In the genomic region with DNA sequence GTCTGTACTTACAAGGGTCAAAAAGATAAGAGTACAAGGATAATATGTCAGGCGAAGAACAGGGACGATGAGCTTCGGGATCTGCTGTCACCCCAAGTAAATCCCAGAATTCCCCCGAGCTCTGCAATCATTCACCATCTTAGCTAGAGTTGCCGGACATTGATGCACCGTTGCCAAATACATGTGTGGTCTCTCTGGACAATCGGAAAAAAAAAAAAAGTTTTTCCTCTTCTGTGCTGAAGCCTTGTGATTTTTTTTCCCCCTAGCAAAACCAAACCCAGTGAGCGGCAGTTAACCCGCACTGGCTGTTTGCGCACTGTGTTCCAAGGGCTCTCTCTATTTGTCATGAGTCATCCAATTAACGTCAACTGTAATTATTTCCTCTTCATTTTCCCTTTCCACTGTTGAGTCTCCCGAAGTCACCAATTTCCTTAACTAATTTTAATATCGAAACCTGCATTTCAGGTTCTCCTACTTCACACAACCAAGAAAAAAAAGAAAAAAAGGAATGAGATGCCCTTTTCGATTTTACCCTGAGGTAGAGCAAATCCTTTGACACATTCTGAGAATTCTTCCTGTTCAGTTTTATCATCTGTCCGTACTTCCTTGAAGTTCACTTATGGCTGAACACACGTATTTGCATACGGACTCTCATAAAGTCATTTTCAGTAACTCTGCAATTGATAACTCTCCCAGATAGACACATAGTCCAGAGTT, we compare ENCODE assay signal across 8 mouse cellular contexts.
DNase-seq lines count a peak whose midpoint lies in the region; ATAC-seq and TF ChIP-seq lines count a peak whose summit lies in the region.

No protein-coding gene starts in this region.

- TF ChIP-seq POLR2A in cerebellum, adult 2 months (IDR thresholded peaks at IDR 0.05; ENCODE audit: borderline replicate concordance, insufficient read depth, low read length) = no peak

- no peak for TF ChIP-seq CTCF in cerebellum, adult 2 months (IDR thresholded peaks at IDR 0.05; ENCODE audit: borderline replicate concordance, insufficient read depth, low read depth, low read length)

- peak overlapping the region; percentile 13; the same call in 1 of the 2 replicates for H3K4me2 ChIP-seq in midbrain, embryonic 16.5 days (ENCODE audit: low read length)

- no peak overlapping the region for H3K9ac ChIP-seq in midbrain, embryonic 16.5 days (ENCODE audit: low read depth, low read length)

- H3K4me1 ChIP-seq in cerebellum, adult 2 months (ENCODE audit: control insufficient read depth, insufficient read depth, low read length) = peaks cover 7% of the 10 kb centered on the region
- H3K4me1 ChIP-seq in midbrain, embryonic 16.5 days (ENCODE audit: control insufficient read depth, insufficient read depth, low read length) = no peaks in the 10 kb centered on the region

- H3K9me3 ChIP-seq in midbrain, embryonic 16.5 days (replicated peaks; ENCODE audit: control insufficient read depth, low read length, poor library complexity, severe bottlenecking) = no peaks in the 10 kb centered on the region

- peak overlapping the region; percentile 58 for H3K4me3 ChIP-seq in cerebellum, adult 2 months (replicated peaks; ENCODE audit: insufficient read depth, low read depth, low read length)
- no peak overlapping the region for H3K4me3 ChIP-seq in midbrain, embryonic 16.5 days (ENCODE audit: low read depth, low read length)

- peak; percentile 43 to 68 for DNase-seq in cerebellum, adult 2 months
- DNase-seq in cerebellum, postnatal 4 days (ENCODE audit: low spot score in 2 of 2) = no peak
- DNase-seq in thymus, postnatal 25 days = peak; percentile 27
- no peak for DNase-seq in thymus, postnatal 14 days
- peak; percentile 64 for DNase-seq in large intestine, adult 2 months (ENCODE audit: low read depth, low spot score)
- no peak for DNase-seq in adrenal gland, postnatal 25 days
- DNase-seq in embryo, embryonic 10 days (ENCODE audit: low spot score) = no peak

- WGBS in cerebellum, adult 2 months = 15% methylated on average over 17 of the region's 17 CpGs
- WGBS in large intestine, adult 2 months = 6% methylated on average over 17 of the region's 17 CpGs
- 72% methylated on average over 17 of the region's 17 CpGs for WGBS in midbrain, embryonic 16.5 days

- no peaks in the 10 kb centered on the region for H3K27me3 ChIP-seq in cerebellum, adult 2 months (ENCODE audit: control insufficient read depth, insufficient read depth, low read length)
- H3K27me3 ChIP-seq in midbrain, embryonic 16.5 days (ENCODE audit: control insufficient read depth, insufficient read depth, low read depth, low read length) = no peaks in the 10 kb centered on the region

- no peak overlapping the region for H3K27ac ChIP-seq in cerebellum, adult 2 months (ENCODE audit: insufficient read depth, low read length)
- no peak overlapping the region for H3K27ac ChIP-seq in midbrain, embryonic 16.5 days (ENCODE audit: low read length)

- no peaks in the 10 kb centered on the region for H3K36me3 ChIP-seq in midbrain, embryonic 16.5 days (ENCODE audit: control insufficient read depth, insufficient read depth, low read length)

- ATAC-seq in midbrain, embryonic 16.5 days = no peak

Comparison
In these comparisons a context has a peak if more than half of its experiments do, and no peak if none do; other contexts are left out.
1. DNase-seq: peak in cerebellum, adult 2 months (2 of 2), thymus, postnatal 25 days (single experiment) and large intestine, adult 2 months (single experiment); none in cerebellum, postnatal 4 days (0 of 2), thymus, postnatal 14 days (single experiment), adrenal gland, postnatal 25 days (single experiment) and embryo, embryonic 10 days (single experiment).